ENCODE assay signal across 11 mouse cellular contexts in genomic region chr11:101115564-101115963, GRCm38 (mm10). TPM values are rescaled to one million over a fixed set of nuclear protein-coding genes. Genes with fewer than 3 reads are reported as not detected.
DNase-seq lines count a peak whose midpoint lies in the region; ATAC-seq and TF ChIP-seq lines count a peak whose summit lies in the region.
"Had no signal": no experiment of that assay in that cellular context is flagged by ENCODE, and none has a peak within 500 bp of the region (broad histone marks: within the 10 kb centered on the region; RNA-seq: fewer than 3 reads in every experiment).

No protein-coding gene starts in this region.

- H3K9me3 ChIP-seq in kidney, postnatal 0 days (replicated peaks; ENCODE audit: low read length) = no peaks in the 10 kb centered on the region

- H3ac ChIP-seq in C2C12 (ENCODE audit: control insufficient read depth, insufficient read length, low read depth) = no peak overlapping the region

- H3K4me3 ChIP-seq in kidney, postnatal 0 days (replicated peaks; ENCODE audit: low read depth, low read length) = no peak overlapping the region
- no peak overlapping the region for H3K4me3 ChIP-seq in C2C12 (ENCODE audit: insufficient read depth, poor library complexity, severe bottlenecking)
- H3K4me3 ChIP-seq in bone marrow macrophage, adult 2 months (ENCODE audit: insufficient read depth, low read length) = no peak overlapping the region
- H3K4me3 ChIP-seq: erythroblast, embryonic 14.5 days had no signal

- peaks cover 74% of the 10 kb centered on the region for H3K79me3 ChIP-seq in C2C12 (ENCODE audit: low read depth)

- no peak for TF ChIP-seq POLR2A in bone marrow macrophage, adult 2 months (IDR thresholded peaks at IDR 0.05; ENCODE audit: borderline replicate concordance, low read depth, low read length)

- no peak for TF ChIP-seq CTCF in kidney, postnatal 0 days (IDR thresholded peaks at IDR 0.05; ENCODE audit: low read depth)
- no peak for TF ChIP-seq CTCF in C2C12 (IDR thresholded peaks at IDR 0.05; ENCODE audit: control insufficient read depth, insufficient read depth, insufficient read length)
- TF ChIP-seq CTCF in bone marrow macrophage, adult 2 months (IDR thresholded peaks at IDR 0.05; ENCODE audit: low read depth, low read length) = no peak

- no peak overlapping the region; the same call in 1 of the 2 replicates for H3K27ac ChIP-seq in kidney, postnatal 0 days
- peak overlapping the region; percentile 94 for H3K27ac ChIP-seq in bone marrow macrophage, adult 2 months (ENCODE audit: insufficient read depth, low read depth, low read length)

- no peak overlapping the region for H3K4me2 ChIP-seq in kidney, postnatal 0 days (ENCODE audit: low read length)
- H3K4me2 ChIP-seq: heart, embryonic 11.5 days had no signal

- WGBS in kidney, postnatal 0 days = 35% methylated on average over 2 of the region's 2 CpGs

- ATAC-seq in kidney, postnatal 0 days (replicated peaks; ENCODE audit: low FRiP score, low read depth) = no peak
- ATAC-seq in megakaryocyte progenitor cell, adult 5-6 weeks (replicated peaks; ENCODE audit: poor library complexity) = peak; percentile 38

- H3K4me1 ChIP-seq in kidney, postnatal 0 days (replicated peaks; ENCODE audit: insufficient read depth, low read length) = peaks cover 11% of the 10 kb centered on the region; the same call in 1 of the 2 replicates
- H3K4me1 ChIP-seq in bone marrow macrophage, adult 2 months (ENCODE audit: control insufficient read depth, insufficient read depth, low read length) = peaks cover 46% of the 10 kb centered on the region

- H3K36me3 ChIP-seq in kidney, postnatal 0 days (ENCODE audit: insufficient read depth, low read length) = 0 out of 2 replicates have a peak, but pooled peaks cover 3% of the 10 kb centered on the region
- peaks cover 37% of the 10 kb centered on the region for H3K36me3 ChIP-seq in C2C12 (ENCODE audit: control insufficient read depth, insufficient read depth)

- no peak overlapping the region for H3K9ac ChIP-seq in kidney, postnatal 0 days (ENCODE audit: low read depth, low read length)

- peak; percentile 12 for DNase-seq in kidney, postnatal 0 days (ENCODE audit: low spot score)
- DNase-seq in kidney, adult 9 months = no peak
- DNase-seq in adrenal gland, postnatal 14 days = no peak
- no peak for DNase-seq in layer of hippocampus, postnatal 25 days (ENCODE audit: extremely low spot score in 1 of 2, low spot score in 1 of 2)
- no peak for DNase-seq in right cerebral cortex, postnatal 10 days (ENCODE audit: low spot score in 2 of 2)
- DNase-seq: lung, adult 2 months had no signal

- no peaks in the 10 kb centered on the region for H3K27me3 ChIP-seq in kidney, postnatal 0 days (ENCODE audit: insufficient read depth, low read length)
- H3K27me3 ChIP-seq in C2C12 (ENCODE audit: control insufficient read depth, insufficient read depth, insufficient read length) = no peaks in the 10 kb centered on the region

- peaks cover 96% of the 10 kb centered on the region for H3K79me2 ChIP-seq in C2C12 (ENCODE audit: control insufficient read depth, insufficient read depth)

TF ChIP-seq in C2C12, 6 proteins besides CTCF, POLR2A, EP300 and RAD21:
- no peak for TF ChIP-seq FOSL1 (IDR thresholded peaks at IDR 0.05; ENCODE audit: insufficient read depth, low read length, poor library complexity, severe bottlenecking)
- TF ChIP-seq MYOG (IDR thresholded peaks at IDR 0.05; ENCODE audit: control insufficient read depth, extremely low read depth, insufficient read length) = no peak
- no peak for TF ChIP-seq MYOD1 (IDR thresholded peaks at IDR 0.05; ENCODE audit: control insufficient read depth, insufficient read length, low read depth)
- peak; percentile 51 for TF ChIP-seq CEBPB (IDR thresholded peaks at IDR 0.05; ENCODE audit: low read depth)
- no peak for TF ChIP-seq USF1 (IDR thresholded peaks at IDR 0.05; ENCODE audit: low read depth)
- no peak for TF ChIP-seq MAX (IDR thresholded peaks at IDR 0.05)
TF ChIP-seq in C2C12: peak in this region for 1.

RNA-seq across cellular contexts. Expression of gene Retreg3, which starts 4.1 kb away (rescaled TPM):
- polyA plus RNA-seq in kidney, postnatal 0 days (2015; fragmentation: Nextera tagmentation; extraction: Ambion mirVana) = 23.2 and 23.7 TPM in 2 replicates
- 25.7 TPM for polyA plus RNA-seq in C2C12 (2012; fragmentation: generic; extraction: Trizol)
- 52.2 and 62.4 TPM in 2 replicates for polyA plus RNA-seq in bone marrow macrophage, adult 2 months (2012; ENCODE audit: insufficient read depth, insufficient read length, missing spikeins)
- 7.3 and 8.1 TPM in 2 replicates for total RNA-seq in megakaryocyte progenitor cell, adult 5-6 weeks (2015)
- total RNA-seq in megakaryocyte progenitor cell, adult 5-6 weeks (2017) = 24.0 and 25.7 TPM in 2 replicates
- 53.7 and 56.0 TPM in 2 replicates for total RNA-seq in adrenal gland, postnatal 14 days (2021)
- total RNA-seq in layer of hippocampus, postnatal 25 days (2021) = 10 to 100 TPM; 57.3 to 62.6 TPM

RNA-seq across cellular contexts. Expression of gene Tubg1, which starts 4.2 kb away (rescaled TPM):
- polyA plus RNA-seq in kidney, postnatal 0 days (2015; fragmentation: Nextera tagmentation; extraction: Ambion mirVana) = 48.4 and 56.7 TPM in 2 replicates
- 115 TPM for polyA plus RNA-seq in C2C12 (2012; fragmentation: generic; extraction: Trizol)
- 13.3 and 18.6 TPM in 2 replicates for polyA plus RNA-seq in bone marrow macrophage, adult 2 months (2012; ENCODE audit: insufficient read depth, insufficient read length, missing spikeins)
- 20.7 and 21.2 TPM in 2 replicates for total RNA-seq in megakaryocyte progenitor cell, adult 5-6 weeks (2015)
- 41.4 and 43.3 TPM in 2 replicates for total RNA-seq in megakaryocyte progenitor cell, adult 5-6 weeks (2017)
- total RNA-seq in adrenal gland, postnatal 14 days (2021) = 45.9 and 48.6 TPM in 2 replicates
- total RNA-seq in layer of hippocampus, postnatal 25 days (2021) = 10 to 100 TPM; 44.4 to 52.3 TPM

RNA-seq across cellular contexts. Expression of gene Psmc3ip, which starts 20.3 kb away (rescaled TPM):
- 23.2 and 26.4 TPM in 2 replicates for polyA plus RNA-seq in kidney, postnatal 0 days (2015; fragmentation: Nextera tagmentation; extraction: Ambion mirVana)
- 24.0 TPM for polyA plus RNA-seq in C2C12 (2012; fragmentation: generic; extraction: Trizol)
- polyA plus RNA-seq in bone marrow macrophage, adult 2 months (2012; ENCODE audit: insufficient read depth, insufficient read length, missing spikeins) = 4.1 and 4.8 TPM in 2 replicates
- total RNA-seq in megakaryocyte progenitor cell, adult 5-6 weeks (2015) = 32.7 and 40.2 TPM in 2 replicates
- 58.6 and 67.8 TPM in 2 replicates for total RNA-seq in megakaryocyte progenitor cell, adult 5-6 weeks (2017)
- 6.6 and 8.8 TPM in 2 replicates for total RNA-seq in adrenal gland, postnatal 14 days (2021)
- total RNA-seq in layer of hippocampus, postnatal 25 days (2021) = 1 to 10 TPM; 3.3 to 4.4 TPM

RNA-seq across cellular contexts. Expression of gene Mlx, which starts 28.5 kb away (rescaled TPM):
- 45.7 and 46.0 TPM in 2 replicates for polyA plus RNA-seq in kidney, postnatal 0 days (2015; fragmentation: Nextera tagmentation; extraction: Ambion mirVana)
- polyA plus RNA-seq in C2C12 (2012; fragmentation: generic; extraction: Trizol) = 39.7 TPM
- 53.8 and 67.3 TPM in 2 replicates for polyA plus RNA-seq in bone marrow macrophage, adult 2 months (2012; ENCODE audit: insufficient read depth, insufficient read length, missing spikeins)
- total RNA-seq in megakaryocyte progenitor cell, adult 5-6 weeks (2015) = 76.4 and 83.6 TPM in 2 replicates
- 84.7 and 90.0 TPM in 2 replicates for total RNA-seq in megakaryocyte progenitor cell, adult 5-6 weeks (2017)
- 39.8 and 45.9 TPM in 2 replicates for total RNA-seq in adrenal gland, postnatal 14 days (2021)
- 10 to 100 TPM; 45.1 to 45.6 TPM for total RNA-seq in layer of hippocampus, postnatal 25 days (2021)

RNA-seq across cellular contexts. Expression of gene Coasy, which starts 33.2 kb away (rescaled TPM):
- polyA plus RNA-seq in kidney, postnatal 0 days (2015; fragmentation: Nextera tagmentation; extraction: Ambion mirVana) = 55.3 and 55.9 TPM in 2 replicates
- 31.0 TPM for polyA plus RNA-seq in C2C12 (2012; fragmentation: generic; extraction: Trizol)
- polyA plus RNA-seq in bone marrow macrophage, adult 2 months (2012; ENCODE audit: insufficient read depth, insufficient read length, missing spikeins) = 16.5 and 19.6 TPM in 2 replicates
- total RNA-seq in megakaryocyte progenitor cell, adult 5-6 weeks (2015) = 19.8 and 28.1 TPM in 2 replicates
- total RNA-seq in megakaryocyte progenitor cell, adult 5-6 weeks (2017) = 28.0 and 31.7 TPM in 2 replicates
- 87.7 and 97.6 TPM in 2 replicates for total RNA-seq in adrenal gland, postnatal 14 days (2021)
- 10 to 100 TPM; 25.1 to 29.9 TPM for total RNA-seq in layer of hippocampus, postnatal 25 days (2021)
